Mouse (Mus musculus): ENCODE data around the gene Grap2. TPM values are rescaled to one million over a fixed set of nuclear protein-coding genes. Genes with fewer than 3 reads are reported as not detected.

Gene Grap2
- total and polyA plus RNA-seq, 3 experiments, result 0.62 to 5.1 TPM; not detected in 1

GRCm38 (mm10) chr15:80619166-80619565, 46.8 kb downstream of the Grap2 start:
- no peak for TF ChIP-seq RAD21 (IDR thresholded peaks at IDR 0.05; ENCODE audit: low read depth, low read length)
- TF ChIP-seq TBP (IDR thresholded peaks at IDR 0.05; ENCODE audit: low read depth, low read length), result no peak
- TF ChIP-seq ZKSCAN1 (IDR thresholded peaks at IDR 0.05; ENCODE audit: low read depth, low read length), result no peak
- no peak for TF ChIP-seq TAL1 (IDR thresholded peaks at IDR 0.05; ENCODE audit: low read length)
- TF ChIP-seq RCOR1 (IDR thresholded peaks at IDR 0.05; ENCODE audit: low read depth, low read length), result no peak
- TF ChIP-seq MXI1 (IDR thresholded peaks at IDR 0.05; ENCODE audit: low read depth, low read length), result no peak
- TF ChIP-seq ZNF384 (IDR thresholded peaks at IDR 0.05; ENCODE audit: low read depth, low read length), result no peak
- TF ChIP-seq BHLHE40 (IDR thresholded peaks at IDR 0.05; ENCODE audit: borderline replicate concordance, low read depth, low read length), result no peak
- TF ChIP-seq MYC (IDR thresholded peaks at IDR 0.05; ENCODE audit: low read depth, low read length), result no peak
- TF ChIP-seq ZMIZ1 (IDR thresholded peaks at IDR 0.05; ENCODE audit: low read depth, low read length), result no peak
- TF ChIP-seq CHD2 (IDR thresholded peaks at IDR 0.05; ENCODE audit: low read length), result no peak
- TF ChIP-seq HCFC1 (IDR thresholded peaks at IDR 0.05; ENCODE audit: low read depth, low read length), result no peak
- TF ChIP-seq MYB (IDR thresholded peaks at IDR 0.05; ENCODE audit: low read depth, low read length), result no peak
- no peak for TF ChIP-seq KAT2A (conservative IDR thresholded peaks at IDR 0.05; ENCODE audit: low read depth, low read length)
- TF ChIP-seq ELF1 (IDR thresholded peaks at IDR 0.05; ENCODE audit: low read depth, low read length), result no peak
- no peak for TF ChIP-seq GABPA (IDR thresholded peaks at IDR 0.05; ENCODE audit: low read depth, low read length)
- no peak for TF ChIP-seq NELFE (IDR thresholded peaks at IDR 0.05; ENCODE audit: low read depth, low read length)
- no peak for TF ChIP-seq POLR2AphosphoS2 (IDR thresholded peaks at IDR 0.05; ENCODE audit: low read length)
- no peak for DNase-seq (ENCODE audit: low read depth, low spot score)
- no peak overlapping the region for H3K27ac ChIP-seq (ENCODE audit: control insufficient read depth, low read depth, low read length)
- H3K4me1 ChIP-seq (ENCODE audit: control insufficient read depth in 1 of 2, insufficient read depth in 2 of 2, low read length in 2 of 2), result peaks cover 7 to 14% of the 10 kb centered on the region in 2 experiments
- H3K4me3 ChIP-seq (ENCODE audit: control insufficient read depth in 1 of 2, insufficient read depth in 1 of 2, low read depth in 2 of 2, low read length in 2 of 2), result no peak overlapping the region
- no peak overlapping the region for H3K9ac ChIP-seq (ENCODE audit: control insufficient read depth, low read depth, low read length, poor library complexity, severe bottlenecking)
- H3K36me3 ChIP-seq (ENCODE audit: control insufficient read depth in 1 of 2, insufficient read depth in 2 of 2, low read length in 2 of 2), result peaks cover 0 to 11% of the 10 kb centered on the region in 2 experiments; a peak in 2 of 4 replicates
- H3K9me3 ChIP-seq (replicated peaks; ENCODE audit: insufficient read depth, low read length), result no peaks in the 10 kb centered on the region; the same call in 1 of the 2 replicates
- no peaks in the 10 kb centered on the region for H3K79me2 ChIP-seq (ENCODE audit: control insufficient read depth, insufficient read depth, low read length, poor library complexity)
- 0 out of 4 replicates have a peak, but pooled peaks cover 0 to 1% of the 10 kb centered on the region in 2 experiments for H3K27me3 ChIP-seq (ENCODE audit: control insufficient read depth in 1 of 2, insufficient read depth in 2 of 2, low read length in 2 of 2)

- peak; percentile 77 for DNase-seq (ENCODE audit: low read depth, low spot score)
- Histone ChIP-seq H3K4me1 (ENCODE audit: control insufficient read depth in 1 of 2, insufficient read depth in 2 of 2, low read length in 2 of 2) (peaks cover 7 to 14% of the 10 kb centered on the region in 2 experiments), H3K9me3 (replicated peaks; ENCODE audit: insufficient read depth, low read length) (no peaks in the 10 kb centered on the region; the same call in 1 of the 2 replicates), H3K27ac (ENCODE audit: control insufficient read depth, low read depth, low read length) (no peak overlapping the region), H3K36me3 (ENCODE audit: control insufficient read depth in 1 of 2, insufficient read depth in 2 of 2, low read length in 2 of 2) (peaks cover 0 to 11% of the 10 kb centered on the region in 2 experiments; a peak in 2 of 4 replicates), H3K79me2 (ENCODE audit: control insufficient read depth, insufficient read depth, low read length, poor library complexity) (no peaks in the 10 kb centered on the region), H3K9ac (ENCODE audit: control insufficient read depth, low read depth, low read length, poor library complexity, severe bottlenecking) (0 out of 2 replicates have a peak overlapping the region, but pooled peaks have one; percentile 14), H3K27me3 (ENCODE audit: control insufficient read depth in 1 of 2, insufficient read depth in 2 of 2, low read length in 2 of 2) (0 out of 4 replicates have a peak, but pooled peaks cover 0 to 1% of the 10 kb centered on the region in 2 experiments), H3K4me3 (ENCODE audit: control insufficient read depth in 1 of 2, insufficient read depth in 1 of 2, low read depth in 2 of 2, low read length in 2 of 2) (peak overlapping the region in 1 of 2 experiments; percentile 33; a peak in 1 of 4 replicates)
- no peak for TF ChIP-seq ZMIZ1 (IDR thresholded peaks at IDR 0.05; ENCODE audit: low read depth, low read length)
- no peak for TF ChIP-seq POLR2AphosphoS2 (IDR thresholded peaks at IDR 0.05; ENCODE audit: low read length)
- TF ChIP-seq SMC3 (IDR thresholded peaks at IDR 0.05; ENCODE audit: low read depth, low read length), result 0 out of 2 replicates have a peak, but pooled peaks have one; percentile 2
- no peak; the same call in 1 of the 2 replicates for TF ChIP-seq ZC3H11A (IDR thresholded peaks at IDR 0.05; ENCODE audit: low read depth, low read length)
- TF ChIP-seq TCF12 (IDR thresholded peaks at IDR 0.05; ENCODE audit: low read depth, low read length), result no peak
- TF ChIP-seq USF2 (IDR thresholded peaks at IDR 0.05; ENCODE audit: borderline replicate concordance in 1 of 2, insufficient read depth in 1 of 2, low read depth in 1 of 2, low read length in 2 of 2), result no peak
- TF ChIP-seq MAFK (IDR thresholded peaks at IDR 0.05; ENCODE audit: borderline replicate concordance, low read depth, low read length), result no peak
- TF ChIP-seq MAX (IDR thresholded peaks at IDR 0.05; ENCODE audit: low read length), result no peak
- 0 out of 4 replicates have a peak, but pooled peaks of 1 of the 2 experiments have one; percentile 9 for TF ChIP-seq EP300 (IDR thresholded peaks at IDR 0.05; ENCODE audit: low read depth in 1 of 2, low read length in 2 of 2)
- TF ChIP-seq ELF1 (IDR thresholded peaks at IDR 0.05; ENCODE audit: low read depth, low read length), result 0 out of 2 replicates have a peak, but pooled peaks have one; percentile 39
- TF ChIP-seq RCOR1 (IDR thresholded peaks at IDR 0.05; ENCODE audit: low read depth, low read length), result no peak
- TF ChIP-seq TAL1 (IDR thresholded peaks at IDR 0.05; ENCODE audit: low read length), result no peak
- TF ChIP-seq HCFC1 (IDR thresholded peaks at IDR 0.05; ENCODE audit: low read depth, low read length), result 0 out of 2 replicates have a peak, but pooled peaks have one; percentile 13
- TF ChIP-seq NRF1 (IDR thresholded peaks at IDR 0.05; ENCODE audit: insufficient read depth, low read depth, low read length, poor library complexity, severe bottlenecking), result no peak
- TF ChIP-seq MAZ (IDR thresholded peaks at IDR 0.05; ENCODE audit: low read depth, low read length), result no peak
- TF ChIP-seq GABPA (IDR thresholded peaks at IDR 0.05; ENCODE audit: low read depth, low read length), result no peak
- TF ChIP-seq ZKSCAN1 (IDR thresholded peaks at IDR 0.05; ENCODE audit: low read depth, low read length), result no peak
- no peak for TF ChIP-seq BHLHE40 (IDR thresholded peaks at IDR 0.05; ENCODE audit: borderline replicate concordance, low read depth, low read length)
- no peak for TF ChIP-seq CHD2 (IDR thresholded peaks at IDR 0.05; ENCODE audit: low read length)
- no peak for TF ChIP-seq UBTF (IDR thresholded peaks at IDR 0.05; ENCODE audit: borderline replicate concordance, insufficient read depth, low read depth, low read length)
- 0 out of 2 replicates have a peak, but pooled peaks have one; percentile 18 for TF ChIP-seq TBP (IDR thresholded peaks at IDR 0.05; ENCODE audit: low read depth, low read length)
Measured at GRCm38 (mm10) chr15:80619786-80620185, 47.4 kb downstream of the Grap2 start.

Measured in MEL (cell line).